Mouse (Mus musculus): ENCODE measurements around the gene Jak2.

Jak2 gene

DNA sequence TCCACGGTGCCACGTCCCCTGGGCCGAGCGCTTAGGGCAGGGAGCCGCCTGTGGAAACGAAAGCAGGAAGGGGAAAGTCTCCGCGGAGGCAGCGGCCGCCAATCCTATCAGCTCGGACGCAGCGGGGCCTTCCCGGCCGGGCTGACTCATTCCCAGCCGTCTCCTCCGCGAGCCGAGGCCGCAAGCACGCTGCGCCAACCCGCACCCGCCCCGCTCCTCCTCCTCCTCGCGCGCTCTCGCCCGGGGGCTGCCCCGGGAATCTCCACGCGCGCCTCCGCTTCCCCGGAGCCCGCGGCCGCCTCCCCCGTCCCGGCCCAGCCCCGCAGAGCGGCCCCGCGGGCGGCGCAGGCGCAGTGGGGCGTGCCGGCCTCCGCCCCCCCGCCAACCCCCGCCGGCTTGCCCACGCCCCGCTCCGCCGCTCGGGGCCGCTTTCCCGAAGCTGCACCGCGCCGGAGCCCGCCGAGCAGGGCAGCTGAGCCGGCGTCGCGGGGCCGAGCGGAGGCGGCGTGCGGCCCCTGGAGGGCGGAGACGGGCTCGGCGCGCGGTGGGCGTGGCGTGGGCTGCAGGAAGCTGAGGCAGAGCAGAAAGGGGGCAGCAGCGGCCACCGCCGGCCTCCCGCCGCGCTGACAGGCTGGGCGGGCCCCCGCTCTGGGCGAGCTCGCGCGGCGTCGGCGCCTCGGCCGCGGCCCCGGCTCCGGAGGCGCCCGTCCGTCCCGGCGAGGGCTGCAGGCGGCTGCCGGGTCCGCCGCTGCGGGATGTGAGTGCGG lies at the start of gene Jak2:
Gene Jak2 (plus strand): TSS at position 638 of the 767 bp plus-strand sequence.
- peak; percentile 92 for DNase-seq (ENCODE audit: low spot score)

DNA sequence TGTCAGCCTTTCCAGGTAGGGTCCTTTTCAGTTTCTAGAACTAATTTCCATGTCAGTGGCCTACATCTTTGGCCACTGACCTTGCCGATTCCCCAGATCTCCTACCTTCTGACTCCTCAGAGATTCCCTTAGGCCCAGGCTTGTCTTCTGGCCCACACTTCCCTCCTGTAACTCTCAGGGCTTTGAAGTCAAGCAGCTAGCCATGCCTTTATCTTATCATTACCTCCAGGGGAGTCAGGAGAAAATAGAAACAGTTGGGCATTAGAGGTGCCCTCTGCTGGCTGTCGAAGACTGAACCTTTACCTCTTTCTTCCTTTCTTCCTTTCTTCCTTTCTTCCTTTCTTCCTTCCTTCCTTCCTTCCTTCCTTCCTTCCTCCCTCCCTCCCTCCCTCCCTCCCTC lies 48.3 kb upstream of the Jak2 start:
- no peak for DNase-seq (ENCODE audit: low spot score)

DNA sequence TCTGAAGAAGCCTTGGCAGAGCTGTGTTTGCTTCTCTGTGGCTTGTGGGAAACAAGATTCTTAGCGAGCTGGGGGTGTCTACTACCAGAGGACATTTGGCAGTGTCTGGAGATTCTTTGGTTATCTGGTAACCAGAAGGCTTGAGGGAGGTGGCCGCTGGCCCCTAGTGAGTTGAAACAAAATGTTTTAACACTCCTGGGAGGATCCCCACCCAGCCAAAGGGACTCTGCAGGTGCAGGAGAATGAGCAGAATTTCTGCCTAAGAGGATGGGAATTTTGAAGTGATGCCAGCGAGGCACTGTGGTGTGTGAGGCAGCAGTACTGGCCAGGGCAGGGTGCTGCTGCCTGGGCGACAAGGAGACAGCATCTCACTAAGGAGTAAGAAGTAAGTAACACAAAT lies 47.0 kb upstream of the Jak2 start:
- DNase-seq (ENCODE audit: low spot score): no peak

GRCm38 (mm10) chr19:29205267-29205666 lies 46.4 kb upstream of the Jak2 start:
- DNase-seq (ENCODE audit: low spot score): no peak

- no peak for DNase-seq (ENCODE audit: low spot score)
Observed at GRCm38 (mm10) chr19:29209898-29210297, 41.7 kb upstream of the Jak2 start.

DNA sequence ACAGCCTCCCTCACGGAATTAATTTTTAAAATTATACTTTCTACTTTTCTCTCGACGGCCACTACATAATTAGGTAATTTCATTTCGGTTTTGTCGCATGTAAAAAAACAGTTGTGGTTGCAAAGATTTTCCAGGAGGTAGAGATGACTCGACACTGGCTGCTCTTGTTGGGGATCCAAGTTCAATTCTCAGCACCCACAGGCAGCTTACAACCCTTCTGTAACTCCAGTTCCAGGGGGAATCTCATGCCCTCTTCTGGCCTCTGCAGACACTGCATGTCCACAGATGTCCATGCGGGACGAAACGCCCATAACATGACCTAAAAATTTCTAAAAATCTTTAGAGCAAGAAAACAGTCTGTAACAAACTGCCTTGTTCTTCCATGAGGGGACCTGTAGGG lies 41.3 kb upstream of the Jak2 start:
- no peak for DNase-seq (ENCODE audit: low spot score)

GRCm38 (mm10) chr19:29215811-29216509 lies 35.7 kb upstream of the Jak2 start:
- no peak for DNase-seq (ENCODE audit: low spot score)

GRCm38 (mm10) chr19:29221867-29222266 lies 29.8 kb upstream of the Jak2 start:
- DNase-seq (ENCODE audit: low spot score): no peak

- DNase-seq (ENCODE audit: low spot score): no peak
Observed at GRCm38 (mm10) chr19:29224968-29225367, 26.7 kb upstream of the Jak2 start.

GRCm38 (mm10) chr19:29226996-29227395 lies 24.6 kb upstream of the Jak2 start:
- no peak for DNase-seq (ENCODE audit: low spot score)

DNA sequence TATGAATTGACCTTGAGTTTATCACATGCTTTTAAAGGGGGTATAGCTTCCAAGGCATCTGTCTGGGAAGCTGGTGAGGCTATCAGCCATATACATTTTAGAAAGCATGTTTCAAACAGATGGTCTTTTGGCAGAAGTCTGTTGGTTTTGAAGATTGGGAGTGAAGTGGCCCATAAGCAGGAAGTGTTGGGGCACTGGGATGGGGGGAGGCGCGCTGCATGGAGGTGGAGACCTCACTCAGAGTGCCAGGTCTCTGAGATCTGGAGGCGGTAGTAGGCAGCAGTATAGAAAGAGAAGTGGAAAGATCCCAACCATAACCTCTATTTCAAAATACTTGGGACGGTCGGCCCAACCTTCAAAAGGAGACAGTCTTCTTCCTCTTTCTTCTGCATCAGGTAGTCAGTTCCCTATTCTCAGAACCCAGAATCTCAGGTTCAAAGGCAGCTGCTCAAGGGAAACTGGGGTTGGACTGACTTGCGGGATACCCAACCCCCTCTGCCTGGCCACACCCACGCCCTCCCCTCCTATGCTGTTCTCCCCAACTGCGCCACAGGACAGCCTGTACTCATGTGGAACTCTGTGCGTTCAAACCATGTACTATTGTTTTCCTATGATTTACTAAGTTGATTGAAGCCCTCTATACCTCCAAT lies 23.6 kb upstream of the Jak2 start:
- no peak for DNase-seq (ENCODE audit: low spot score)

DNA sequence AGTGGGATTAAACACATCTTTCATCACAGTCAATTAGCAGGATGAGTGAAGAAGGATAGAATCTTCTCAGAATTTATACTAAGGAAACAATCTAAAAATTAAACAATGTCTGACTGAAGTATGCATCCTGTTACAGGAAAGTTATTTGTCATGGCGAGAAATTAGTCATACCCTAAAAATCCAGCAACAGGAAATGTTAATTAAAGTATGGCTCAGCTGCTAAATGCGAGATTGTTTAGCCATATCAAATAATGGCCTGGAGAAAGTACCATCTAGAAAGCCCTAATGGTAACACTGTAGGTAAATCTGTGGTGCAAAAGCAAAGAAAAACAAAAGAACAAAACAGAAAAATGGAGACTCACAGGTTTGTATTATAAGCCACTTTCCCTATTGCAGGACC lies 22.6 kb upstream of the Jak2 start:
- DNase-seq (ENCODE audit: low spot score): no peak

GRCm38 (mm10) chr19:29232738-29233137 lies 18.9 kb upstream of the Jak2 start:
- DNase-seq (ENCODE audit: low spot score): no peak

- no peak for DNase-seq (ENCODE audit: low spot score)
Observed at GRCm38 (mm10) chr19:29236658-29237385, 14.8 kb upstream of the Jak2 start.

GRCm38 (mm10) chr19:29238171-29238570 lies 13.5 kb upstream of the Jak2 start:
- no peak for DNase-seq (ENCODE audit: low spot score)

GRCm38 (mm10) chr19:29239513-29240235 lies 12.0 kb upstream of the Jak2 start:
- DNase-seq (ENCODE audit: low spot score): no peak

GRCm38 (mm10) chr19:29240676-29241075 lies 11.0 kb upstream of the Jak2 start:
- DNase-seq (ENCODE audit: low spot score): no peak

DNA sequence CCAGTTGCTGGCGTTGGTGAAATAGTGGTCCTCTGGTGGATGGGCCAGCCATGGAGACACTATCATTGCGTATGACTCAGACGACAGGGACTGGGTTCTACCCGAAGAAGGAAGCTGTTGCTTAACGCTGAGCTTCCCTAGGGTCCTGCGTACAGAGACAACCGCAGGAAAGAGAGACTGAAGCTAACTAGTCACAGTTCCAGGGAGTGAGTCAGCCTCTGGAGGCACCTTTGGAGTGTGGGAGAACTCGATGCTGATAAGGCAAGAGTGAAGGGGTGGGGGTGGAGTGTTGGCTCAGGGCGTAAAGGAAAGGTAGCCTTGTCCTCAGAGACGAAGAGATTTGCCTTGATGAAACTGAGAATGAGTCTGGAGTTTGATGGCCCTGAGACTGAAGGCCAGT lies 10.0 kb upstream of the Jak2 start:
- DNase-seq (ENCODE audit: low spot score): no peak

DNA sequence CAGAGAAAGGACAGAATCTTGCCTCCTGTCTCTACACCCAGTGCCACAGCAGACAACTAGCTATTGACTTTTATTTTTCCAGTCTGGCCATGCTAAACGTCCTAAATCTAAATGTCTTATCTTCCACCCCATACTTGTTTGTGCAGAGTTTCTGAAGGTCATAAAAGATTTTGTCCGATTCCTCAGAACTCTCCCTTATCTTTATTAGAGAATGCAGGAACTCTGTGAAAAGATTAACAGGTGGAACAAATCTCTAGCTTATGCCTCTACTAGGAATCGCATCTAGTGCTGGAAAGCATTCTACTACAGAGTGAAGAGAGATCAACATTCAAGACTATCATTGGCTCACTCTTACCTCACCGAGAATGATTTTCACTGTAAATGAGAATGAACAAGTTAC lies 1.7 kb upstream of the Jak2 start:
- DNase-seq (ENCODE audit: low spot score): no peak

GRCm38 (mm10) chr19:29251958-29252801 lies 552 bp downstream of the Jak2 start:
- DNase-seq (ENCODE audit: low spot score): peak; percentile 38
